Mouse (Mus musculus) C2C12 (cell line): ENCODE measurements around the gene Mroh3. TPM values are rescaled to one million over a fixed set of nuclear protein-coding genes. Genes with fewer than 3 reads are reported as not detected.
A peak's percentile ranks its signal among the peaks of the same experiment; 100 is the strongest.

Source experiments
- H3K27me3 ChIP-seq: one replicate; pipeline ENCODE4 v1.6.1; 2011; ENCODE audit not compliant: control insufficient read depth, insufficient read depth, insufficient read length
- H3K36me3 ChIP-seq: one replicate; pipeline ENCODE4 v1.6.1; 2011; ENCODE audit not compliant: control insufficient read depth, insufficient read depth
- H3K4me3 ChIP-seq: one replicate; pipeline ENCODE4 v1.5.1; 2011; ENCODE audit warnings: mild to moderate bottlenecking, control low read depth; ENCODE audit not compliant: poor library complexity, insufficient read depth, severe bottlenecking
- H3K79me2 ChIP-seq: one replicate; pipeline ENCODE4 v1.6.1; 2011; ENCODE audit not compliant: control insufficient read depth, insufficient read depth
- H3K79me3 ChIP-seq: one replicate; pipeline ENCODE4 v1.6.1; 2011; ENCODE audit warnings: low read depth, control low read depth
- H3ac ChIP-seq: one replicate; pipeline ENCODE3; 2011; ENCODE audit warnings: low read depth; ENCODE audit not compliant: control insufficient read depth, insufficient read length
- CEBPB ChIP-seq: IDR thresholded peaks from one replicate; pipeline ENCODE4 v1.6.1; 2011; ENCODE audit warnings: low read depth, mild to moderate bottlenecking, control low read depth, moderate library complexity
- CTCF ChIP-seq: IDR thresholded peaks from one replicate; pipeline ENCODE4 v1.5.1; 2011; ENCODE audit not compliant: control insufficient read depth, insufficient read depth, insufficient read length
- FOSL1 ChIP-seq: IDR thresholded peaks from one replicate; pipeline ENCODE4 v1.8.0; 2011; ENCODE audit warnings: mild to moderate bottlenecking, low read length; ENCODE audit not compliant: poor library complexity, insufficient read depth, severe bottlenecking
- MAX ChIP-seq: IDR thresholded peaks from one replicate; pipeline ENCODE4 v1.6.1; 2011; ENCODE audit warnings: mild to moderate bottlenecking, control low read depth
- MYOD1 ChIP-seq: IDR thresholded peaks from one replicate; pipeline ENCODE4 v1.6.1; 2011; ENCODE audit warnings: low read depth; ENCODE audit not compliant: control insufficient read depth, insufficient read length
- MYOG ChIP-seq: IDR thresholded peaks from one replicate; pipeline ENCODE4 v1.6.1; 2011; ENCODE audit not compliant: control insufficient read depth, insufficient read length; ENCODE audit errors: extremely low read depth
- USF1 ChIP-seq: IDR thresholded peaks from one replicate; pipeline ENCODE4 v1.6.1; 2011; ENCODE audit warnings: low read depth, mild to moderate bottlenecking, control low read depth, moderate library complexity
- polyA plus RNA-seq: library from polyadenylated mRNA; unstranded; fragments of >200 nt; fragmentation: generic; extraction: Trizol; gene quantifications from one replicate; pipeline ENCODE4 v1.2.1, GENCODE M21; 2012; ENCODE audit warnings: missing spikeins

Mroh3 gene
- polyA plus RNA-seq, 1 experiment: not detected

- H3K79me2 ChIP-seq: no peaks in the 10 kb centered on the region
- no peak overlapping the region for H3ac ChIP-seq
- H3K79me3 ChIP-seq: no peaks in the 10 kb centered on the region
- no peak overlapping the region for H3K4me3 ChIP-seq
- no peak for TF ChIP-seq CTCF
- no peak for TF ChIP-seq MAX
- no peak for TF ChIP-seq FOSL1
- no peak for TF ChIP-seq MYOD1
- no peak for TF ChIP-seq USF1
- TF ChIP-seq MYOG: no peak
- no peak for TF ChIP-seq CEBPB
- no peaks in the 10 kb centered on the region for H3K36me3 ChIP-seq
- no peaks in the 10 kb centered on the region for H3K27me3 ChIP-seq
Measured at GRCm38 (mm10) chr1:136190033-136190432, 22.6 kb downstream of the Mroh3 start.

GRCm38 (mm10) chr1:136179511-136180001 lies 33.1 kb downstream of the Mroh3 start:
- Histone ChIP-seq H3K27me3 (no peaks in the 10 kb centered on the region), H3ac (no peak overlapping the region), H3K4me3 (no peak overlapping the region), H3K36me3 (no peaks in the 10 kb centered on the region), H3K79me3 (no peaks in the 10 kb centered on the region), H3K79me2 (no peaks in the 10 kb centered on the region)
- TF ChIP-seq MYOG (no peak), MYOD1 (no peak), CEBPB (no peak), USF1 (no peak), CTCF (no peak), FOSL1 (no peak), MAX (no peak)

DNA sequence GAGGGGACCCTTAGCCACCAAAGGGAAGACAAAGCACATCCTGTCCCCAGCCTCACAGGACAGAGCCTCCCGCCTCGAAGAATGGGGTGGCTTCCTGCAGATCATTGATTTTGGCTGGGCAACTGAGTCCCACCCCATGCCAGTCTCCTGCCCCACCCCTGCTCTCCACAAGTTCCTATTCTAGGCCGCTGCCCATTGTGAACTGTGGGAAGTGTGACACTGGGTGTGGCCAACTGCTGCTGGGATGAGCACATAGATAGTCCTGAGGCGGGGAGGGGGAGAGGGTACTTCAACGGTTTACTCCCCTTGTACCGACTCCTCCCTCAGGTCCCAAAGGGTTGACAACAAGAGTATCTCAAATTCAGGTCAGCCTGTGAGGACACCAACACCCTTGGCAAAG lies 33.9 kb downstream of the Mroh3 start:
- TF ChIP-seq CEBPB: no peak
- TF ChIP-seq CTCF: no peak
- no peak for TF ChIP-seq USF1
- no peak for TF ChIP-seq MYOG
- no peak for TF ChIP-seq MYOD1
- no peak for TF ChIP-seq MAX
- TF ChIP-seq FOSL1: no peak
- Histone ChIP-seq H3K4me3 (no peak overlapping the region), H3K79me2 (no peaks in the 10 kb centered on the region), H3ac (no peak overlapping the region), H3K36me3 (no peaks in the 10 kb centered on the region), H3K27me3 (no peaks in the 10 kb centered on the region), H3K79me3 (no peaks in the 10 kb centered on the region)

GRCm38 (mm10) chr1:136177085-136177484 lies 35.5 kb downstream of the Mroh3 start:
- Histone ChIP-seq H3K27me3 (no peaks in the 10 kb centered on the region), H3K4me3 (no peak overlapping the region), H3K79me2 (no peaks in the 10 kb centered on the region), H3K36me3 (no peaks in the 10 kb centered on the region), H3K79me3 (no peaks in the 10 kb centered on the region), H3ac (no peak overlapping the region)
- no peak for TF ChIP-seq MYOG
- TF ChIP-seq FOSL1: no peak
- no peak for TF ChIP-seq USF1
- TF ChIP-seq MAX: no peak
- TF ChIP-seq CEBPB: no peak
- TF ChIP-seq CTCF: no peak
- no peak for TF ChIP-seq MYOD1

- Histone ChIP-seq H3K36me3 (no peaks in the 10 kb centered on the region), H3K79me2 (no peaks in the 10 kb centered on the region), H3K79me3 (no peaks in the 10 kb centered on the region), H3ac (no peak overlapping the region), H3K27me3 (no peaks in the 10 kb centered on the region), H3K4me3 (no peak overlapping the region)
- no peak for TF ChIP-seq FOSL1
- peak; percentile 14 for TF ChIP-seq CTCF
Measured at GRCm38 (mm10) chr1:136175183-136175582, 37.4 kb downstream of the Mroh3 start.

DNA sequence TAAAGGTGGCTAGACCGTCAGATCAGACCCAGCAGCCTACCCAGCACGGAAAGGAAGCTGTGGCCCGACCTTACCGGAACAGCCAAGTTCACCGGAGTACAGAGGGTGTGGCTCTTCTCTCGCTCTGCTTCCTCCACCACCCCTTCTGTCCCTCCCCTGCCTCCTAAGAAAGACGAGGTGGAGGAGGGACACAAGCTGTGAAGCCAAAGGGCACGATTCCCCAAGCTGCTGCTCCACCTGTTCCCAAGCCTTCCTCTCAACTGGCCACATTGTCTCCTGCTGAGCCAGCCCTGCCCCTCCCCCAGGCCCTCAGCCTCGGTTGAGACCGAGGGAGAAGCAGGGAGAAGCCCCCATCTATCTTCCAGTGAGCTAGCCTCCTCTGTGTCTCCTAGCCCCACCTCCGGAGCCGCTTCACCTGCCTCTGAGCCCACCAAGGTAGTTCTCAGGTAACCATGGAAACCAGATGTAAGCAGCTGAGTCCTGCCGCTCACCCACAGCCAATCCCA lies 38.5 kb downstream of the Mroh3 start:
- Histone ChIP-seq H3K36me3 (no peaks in the 10 kb centered on the region), H3K4me3 (no peak overlapping the region), H3K79me3 (no peaks in the 10 kb centered on the region), H3K27me3 (no peaks in the 10 kb centered on the region), H3K79me2 (no peaks in the 10 kb centered on the region), H3ac (no peak overlapping the region)
- TF ChIP-seq MYOG (no peak), FOSL1 (no peak), USF1 (no peak), CEBPB (no peak), MYOD1 (no peak), CTCF (no peak), MAX (no peak)
